Mouse (Mus musculus): ENCODE measurements around the gene Hspb2.
A peak's percentile ranks its signal among the peaks of the same experiment; 100 is the strongest.

The Hspb2 gene

GRCm38 (mm10) chr9:50752054-50752602 lies at the start of gene Hspb2:
Gene Hspb2 (minus strand): TSS chr9:50752354.
- DNase-seq (ENCODE audit: low spot score) = no peak

GRCm38 (mm10) chr9:50800985-50801384 lies 48.8 kb upstream of the Hspb2 start:
- no peak for DNase-seq (ENCODE audit: low spot score)

GRCm38 (mm10) chr9:50798368-50798767 lies 46.2 kb upstream of the Hspb2 start:
- no peak for DNase-seq (ENCODE audit: low spot score)

GRCm38 (mm10) chr9:50797641-50798040 lies 45.5 kb upstream of the Hspb2 start:
- DNase-seq (ENCODE audit: low spot score) = no peak

GRCm38 (mm10) chr9:50796776-50797175 lies 44.6 kb upstream of the Hspb2 start:
- no peak for DNase-seq (ENCODE audit: low spot score)

GRCm38 (mm10) chr9:50795266-50795665 lies 43.1 kb upstream of the Hspb2 start:
- DNase-seq (ENCODE audit: low spot score) = no peak

- no peak for DNase-seq (ENCODE audit: low spot score)
Measured at GRCm38 (mm10) chr9:50782155-50782554, 30.0 kb upstream of the Hspb2 start.

- DNase-seq (ENCODE audit: low spot score) = no peak
Measured at GRCm38 (mm10) chr9:50776162-50776760, 24.1 kb upstream of the Hspb2 start.

GRCm38 (mm10) chr9:50775662-50776126 lies 23.5 kb upstream of the Hspb2 start:
- no peak for DNase-seq (ENCODE audit: low spot score)

GRCm38 (mm10) chr9:50774991-50775612 lies 22.9 kb upstream of the Hspb2 start, which contains the start of the genes Alg9 and 1110032A03Rik:
Gene Alg9 (plus strand): TSS chr9:50775019.
Gene 1110032A03Rik (minus strand): TSS chr9:50775520.
- peak; percentile 86 for DNase-seq (ENCODE audit: low spot score)

- no peak for DNase-seq (ENCODE audit: low spot score)
Measured at GRCm38 (mm10) chr9:50774026-50774462, 21.9 kb upstream of the Hspb2 start.

- no peak for DNase-seq (ENCODE audit: low spot score)
Measured at GRCm38 (mm10) chr9:50770011-50770410, 17.9 kb upstream of the Hspb2 start.

- peak; percentile 98 for DNase-seq (ENCODE audit: low spot score)
Measured at GRCm38 (mm10) chr9:50768107-50769002, 16.2 kb upstream of the Hspb2 start, which contains the start of gene Fdxacb1. Gene Fdxacb1 (plus strand): TSS chr9:50768236.

GRCm38 (mm10) chr9:50767531-50768106 lies 15.5 kb upstream of the Hspb2 start:
- DNase-seq (ENCODE audit: low spot score) = no peak

GRCm38 (mm10) chr9:50763331-50763730 lies 11.2 kb upstream of the Hspb2 start:
- no peak for DNase-seq (ENCODE audit: low spot score)

- no peak for DNase-seq (ENCODE audit: low spot score)
Measured at GRCm38 (mm10) chr9:50761520-50762243, 9.5 kb upstream of the Hspb2 start.

- DNase-seq (ENCODE audit: low spot score) = no peak
Measured at GRCm38 (mm10) chr9:50756711-50757110, 4.6 kb upstream of the Hspb2 start.

- DNase-seq (ENCODE audit: low spot score) = no peak
Measured at GRCm38 (mm10) chr9:50753947-50754346, 1.8 kb upstream of the Hspb2 start.

GRCm38 (mm10) chr9:50752784-50753615 lies 846 bp upstream of the Hspb2 start:
- DNase-seq (ENCODE audit: low spot score) = peak; percentile 80

GRCm38 (mm10) chr9:50751323-50751722 lies 831 bp downstream of the Hspb2 start, which contains the start of gene Cryab:
Gene Cryab (plus strand): TSS chr9:50751325.
- no peak for DNase-seq (ENCODE audit: low spot score)

Measured in testis, postnatal 14 days (tissue).